Mouse (Mus musculus): Measurements from ENCODE around the gene Usp47.
"Not testable (repeated sequence)": the region's sequence is repeated elsewhere in the genome, so short reads cannot be mapped to it uniquely, and the experiment has no call there.

The Usp47 gene

DNA sequence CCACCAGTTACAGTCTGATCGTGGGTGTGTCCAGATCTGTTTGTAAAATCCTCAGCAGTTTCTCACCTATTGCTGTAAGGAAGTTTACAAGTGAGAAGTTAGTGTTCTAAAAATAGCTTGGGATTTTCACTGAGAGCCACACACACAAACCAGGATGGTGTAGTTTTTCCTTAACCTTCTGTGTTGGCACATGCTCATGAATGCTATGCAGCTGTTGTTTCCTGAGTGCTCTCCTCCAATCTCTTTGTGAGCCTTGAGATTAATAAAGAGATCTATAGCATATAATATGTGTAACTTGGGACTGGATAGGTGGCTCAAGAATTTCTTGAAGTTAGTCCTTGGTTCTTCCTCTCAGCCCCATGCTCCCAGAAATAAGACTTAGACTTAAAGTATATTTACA is 13.3 kb downstream of the Usp47 start:
- in situ Hi-C loops (cut with MboI, MseI) = no loop called here

DNA sequence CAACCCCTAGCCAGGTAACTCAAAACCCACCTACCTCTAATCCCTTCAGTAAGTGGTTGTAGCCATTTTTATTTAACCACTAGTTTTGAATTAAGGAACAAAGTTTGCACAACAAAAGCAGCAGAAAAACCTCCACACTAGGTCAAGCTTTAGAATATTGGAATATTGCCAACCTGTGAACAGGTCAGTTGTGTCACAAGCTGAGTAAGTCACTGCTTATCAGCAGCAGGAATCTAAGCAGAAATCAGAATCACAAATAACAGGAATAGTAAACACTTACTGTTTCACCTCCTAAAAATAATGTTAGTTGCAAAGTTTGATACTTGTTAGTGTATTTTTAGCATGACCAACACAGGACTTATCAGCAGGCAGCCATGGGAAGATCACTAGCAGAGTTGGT is 17.0 kb downstream of the Usp47 start:
- in situ Hi-C loops (cut with MboI, MseI) = no loop called here

DNA sequence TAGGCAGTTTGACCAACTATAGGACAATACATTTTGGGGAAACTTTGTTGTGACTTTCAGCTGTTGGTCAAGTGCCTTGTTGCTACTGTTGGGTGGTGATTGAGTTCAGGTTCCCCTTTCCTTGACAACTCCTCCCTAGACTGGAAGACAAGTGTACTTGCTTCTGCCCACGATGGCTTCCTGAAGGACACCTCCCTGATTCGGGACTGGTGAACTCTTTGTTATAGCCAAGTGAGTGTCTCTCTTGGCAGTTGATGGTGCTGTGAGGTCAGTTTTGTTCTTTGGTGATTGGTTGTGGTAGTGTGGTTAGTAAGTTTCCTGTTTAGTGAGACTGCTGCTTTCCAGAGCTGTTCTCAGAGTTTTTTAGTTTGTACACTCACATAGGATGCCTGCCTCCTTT is 19.5 kb downstream of the Usp47 start:
- in situ Hi-C loops (cut with MboI, MseI) = no loop called here

DNA sequence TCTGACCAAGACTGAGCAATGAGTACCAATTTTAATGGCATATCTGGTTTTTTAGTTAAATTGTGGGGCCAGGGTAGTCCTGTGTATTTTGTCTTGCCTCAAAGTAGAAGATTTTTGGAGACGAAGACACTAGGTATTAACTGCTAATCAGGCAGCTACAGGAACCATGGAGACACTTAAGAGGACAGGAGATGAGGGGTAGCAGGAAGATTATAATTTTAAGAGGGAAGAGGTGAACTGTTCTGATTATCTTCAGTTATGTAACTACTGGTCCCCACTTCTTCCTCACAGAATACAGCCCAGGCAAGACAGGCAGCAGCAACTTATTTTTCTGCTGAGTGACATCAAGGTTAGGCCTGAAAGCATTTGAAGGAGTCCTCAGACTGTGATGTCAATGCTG is 21.9 kb downstream of the Usp47 start:
- in situ Hi-C loops (cut with MboI, MseI) = no loop called here

DNA sequence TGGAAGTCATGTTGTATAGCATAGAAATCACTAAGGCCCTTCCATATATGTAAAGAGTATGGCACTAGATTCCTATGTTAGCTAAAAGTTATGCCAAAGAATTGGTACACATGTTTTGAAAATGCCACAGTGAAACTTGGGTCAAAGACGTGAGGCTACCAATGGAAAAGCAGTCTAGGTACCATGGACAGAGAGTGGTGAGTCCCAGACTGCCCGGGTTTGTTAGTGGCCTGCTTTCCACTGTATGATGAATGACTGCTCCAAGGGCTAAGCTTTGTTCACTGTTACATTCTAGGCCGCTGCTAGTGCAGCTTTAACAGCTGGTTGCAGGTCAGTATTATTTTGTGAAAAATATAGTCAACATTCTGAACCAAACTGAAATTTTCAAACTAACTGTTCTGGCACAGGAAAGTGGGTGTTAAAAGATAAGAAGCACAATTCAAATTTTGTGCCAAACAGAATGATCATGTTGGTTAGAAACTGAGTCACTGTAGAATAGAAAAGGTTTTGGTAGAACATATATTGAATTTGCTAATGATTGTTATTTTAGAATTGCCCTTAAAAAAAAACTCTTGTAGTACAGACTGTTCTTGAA is 22.6 kb downstream of the Usp47 start:
- in situ Hi-C loops (cut with MboI, MseI) = no loop called here

DNA sequence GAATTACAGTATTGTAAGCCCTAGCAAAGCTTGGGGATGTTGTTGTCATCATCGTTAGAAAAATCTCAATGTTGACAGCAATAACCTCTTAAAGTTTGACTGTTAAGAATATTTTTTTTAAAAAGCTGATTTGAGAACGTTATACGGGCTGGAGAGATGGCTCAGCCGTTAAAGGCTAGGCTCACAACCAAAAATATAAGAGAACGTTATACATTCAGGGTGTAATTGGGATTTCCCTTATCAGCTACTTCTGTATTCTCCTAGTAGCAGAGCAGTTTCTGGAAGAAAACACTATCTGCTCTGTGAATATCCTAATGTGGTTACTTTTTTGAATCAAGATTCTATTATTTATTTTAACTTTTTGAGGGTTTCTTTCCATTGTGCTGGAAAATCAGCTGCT is 25.3 kb downstream of the Usp47 start:
- in situ Hi-C loops (cut with MboI, MseI) = no loop called here

DNA sequence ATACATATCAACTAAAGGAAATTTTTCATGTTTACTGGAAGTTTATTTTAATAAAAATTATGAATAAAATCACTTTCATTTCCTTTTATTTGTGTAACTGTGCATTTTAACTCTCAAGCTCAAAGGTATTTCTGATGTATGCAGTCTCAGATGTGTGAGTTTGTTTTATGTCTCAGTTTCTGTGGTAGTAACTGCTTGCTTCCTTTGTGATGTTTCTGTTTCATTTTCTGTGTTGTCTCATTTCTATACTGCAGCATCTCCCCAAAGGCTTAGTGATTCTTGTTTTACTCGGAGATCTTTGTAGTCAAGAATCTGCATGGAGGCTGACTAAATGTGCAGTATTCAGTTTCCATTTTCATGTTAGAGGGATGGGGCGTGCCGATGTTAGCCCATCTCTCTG is 30.4 kb downstream of the Usp47 start:
- in situ Hi-C loops (cut with MboI, MseI) = no loop called here

DNA sequence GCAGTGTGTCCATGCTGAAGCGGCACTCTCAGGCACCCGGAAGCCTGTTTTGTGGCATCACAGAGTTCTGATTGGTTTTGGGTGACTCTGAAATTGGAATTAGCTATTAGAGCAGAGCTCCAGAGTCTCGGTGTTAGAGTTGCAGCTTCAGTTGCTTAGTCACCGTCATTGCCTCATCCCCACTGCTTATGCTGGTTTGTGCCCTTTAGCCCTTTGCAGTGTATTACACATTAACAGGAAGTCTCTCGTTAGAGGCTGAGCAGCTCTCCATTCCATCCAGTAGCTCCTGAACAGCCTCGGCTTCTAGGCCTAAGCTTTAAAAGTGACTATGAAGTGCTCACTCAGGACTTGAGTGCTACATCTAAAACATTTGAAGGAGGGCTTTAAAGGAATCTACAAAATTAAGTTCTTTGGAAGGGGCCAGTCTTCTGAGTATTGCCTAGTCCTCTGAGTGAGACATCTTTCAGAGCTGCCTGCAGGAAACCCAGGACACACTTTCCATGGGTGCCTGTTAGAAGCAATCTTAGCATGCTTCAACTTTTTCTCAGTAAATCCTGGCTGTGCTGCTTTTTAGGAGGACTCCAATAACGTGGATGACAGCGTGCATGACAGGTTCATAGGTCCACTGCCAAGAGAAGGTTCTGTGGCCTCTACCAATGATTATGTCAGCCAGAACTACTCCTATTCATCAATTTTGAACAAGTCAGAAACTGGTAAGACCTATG is 32.8 kb downstream of the Usp47 start:
- in situ Hi-C loops (cut with MboI, MseI) = no loop called here

DNA sequence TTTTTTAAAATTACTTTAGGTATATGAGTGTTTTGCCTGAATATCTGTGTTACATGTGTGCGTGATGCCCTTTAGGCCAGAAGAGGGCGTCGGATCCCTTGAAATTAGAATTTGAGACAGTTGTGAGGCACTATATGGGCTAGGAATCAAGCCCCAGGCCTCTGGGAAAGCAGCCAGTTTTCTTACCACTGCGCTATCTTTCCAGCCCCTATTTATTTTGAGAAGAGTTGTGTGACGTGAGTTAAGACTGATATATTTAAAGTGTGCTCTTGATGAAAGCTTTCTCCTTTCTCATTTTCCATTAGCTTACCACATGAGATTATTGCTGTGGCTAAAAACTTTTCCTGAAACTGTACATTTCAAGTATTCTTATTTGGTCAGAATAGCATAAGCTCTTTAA is 51.6 kb downstream of the Usp47 start:
- in situ Hi-C loops (cut with MboI, MseI) = no loop called here

DNA sequence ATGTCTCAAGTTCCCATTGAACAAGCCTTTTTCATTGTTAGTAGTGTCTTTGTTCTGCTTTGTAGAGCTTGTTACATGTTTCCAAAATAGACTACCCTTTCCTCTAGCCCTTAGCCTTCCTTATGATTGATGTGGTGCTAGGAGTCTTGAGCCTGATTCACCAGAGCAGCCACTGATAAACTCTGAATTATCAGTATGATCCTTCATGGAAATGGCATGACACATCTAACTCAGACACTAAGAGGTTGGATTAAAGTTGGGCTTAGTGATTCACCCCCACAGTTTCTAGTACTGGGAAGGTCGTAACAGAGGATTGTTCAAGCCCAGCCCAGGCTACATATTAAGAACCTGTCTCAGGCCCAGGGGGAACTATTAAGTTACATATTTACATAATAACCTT is 59.3 kb downstream of the Usp47 start:
- in situ Hi-C loops (cut with MboI, MseI) = loop anchor here (5.0 to 10.0 kb wide), 3 partner anchors 75 to 292 kb away; partner anchors contain the start of gene Dkk3 (in 1 of the 2)

DNA sequence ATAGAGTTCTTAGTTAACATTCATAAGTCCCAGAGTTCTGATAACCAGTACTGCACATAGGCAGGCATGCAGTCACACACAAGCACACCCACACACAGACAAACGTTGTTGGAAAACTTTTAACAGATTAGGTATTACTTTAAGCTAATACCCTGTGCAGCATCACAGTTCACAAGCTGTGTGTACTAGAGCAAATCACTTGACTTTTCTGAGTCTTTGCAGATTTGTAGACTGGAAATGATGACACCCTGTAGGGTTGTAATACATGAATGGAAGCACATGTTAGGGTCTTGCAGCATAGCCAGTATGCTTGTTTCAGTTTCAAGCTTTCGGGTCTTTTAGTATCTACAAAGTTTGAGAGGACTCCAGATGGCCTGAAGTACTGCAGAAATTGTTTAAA is 60.9 kb downstream of the Usp47 start:
- in situ Hi-C loops (cut with MboI, MseI) = loop anchor here (5.0 to 10.0 kb wide), 3 partner anchors 73 to 291 kb away; partner anchors contain the start of gene Dkk3 (in 1 of the 2)

DNA sequence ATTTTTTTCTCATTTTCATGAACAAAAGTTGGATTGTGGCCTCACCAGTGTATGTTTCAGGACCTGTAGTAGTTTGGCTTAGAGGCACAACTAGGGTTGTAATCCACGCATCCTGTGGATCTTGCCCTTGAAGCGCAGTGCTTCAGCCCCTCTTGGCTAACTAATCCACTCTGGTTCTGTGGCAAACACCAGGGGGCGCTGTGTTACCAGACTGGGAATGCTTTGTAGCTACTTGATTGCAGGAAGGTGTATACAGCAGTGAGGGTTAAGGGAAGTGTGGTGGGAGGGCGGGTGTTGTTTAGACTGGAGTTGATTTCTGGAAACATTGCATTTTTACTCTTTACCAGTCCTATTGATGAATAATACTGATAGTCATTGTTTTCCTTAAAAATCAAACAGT is 61.8 kb downstream of the Usp47 start:
- in situ Hi-C loops (cut with MboI, MseI) = loop anchor here (10.0 kb wide), 1 partner anchor 290 kb away; no protein-coding TSS in a partner anchor

DNA sequence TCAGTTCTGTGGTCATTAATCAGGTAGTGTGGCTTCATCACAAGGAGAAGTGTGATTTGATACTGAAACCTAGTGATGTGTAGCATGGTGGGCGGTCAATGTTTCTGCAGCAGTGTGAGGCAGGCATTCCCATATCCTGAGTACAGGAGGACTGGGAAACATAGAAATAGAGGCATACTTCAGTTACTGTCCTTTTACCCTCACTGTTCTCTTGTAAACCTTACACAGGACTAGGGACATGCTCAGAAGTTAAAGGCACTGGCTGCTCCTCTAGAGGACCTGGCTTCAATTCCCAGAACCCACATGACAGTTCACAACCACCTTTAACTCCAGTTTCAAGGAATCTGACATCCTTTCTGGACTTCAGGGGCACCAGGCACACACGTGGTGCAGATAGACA is 62.9 kb downstream of the Usp47 start:
- in situ Hi-C loops (cut with MboI, MseI) = loop anchor here (10.0 kb wide), 1 partner anchor 289 kb away; no protein-coding TSS in a partner anchor

DNA sequence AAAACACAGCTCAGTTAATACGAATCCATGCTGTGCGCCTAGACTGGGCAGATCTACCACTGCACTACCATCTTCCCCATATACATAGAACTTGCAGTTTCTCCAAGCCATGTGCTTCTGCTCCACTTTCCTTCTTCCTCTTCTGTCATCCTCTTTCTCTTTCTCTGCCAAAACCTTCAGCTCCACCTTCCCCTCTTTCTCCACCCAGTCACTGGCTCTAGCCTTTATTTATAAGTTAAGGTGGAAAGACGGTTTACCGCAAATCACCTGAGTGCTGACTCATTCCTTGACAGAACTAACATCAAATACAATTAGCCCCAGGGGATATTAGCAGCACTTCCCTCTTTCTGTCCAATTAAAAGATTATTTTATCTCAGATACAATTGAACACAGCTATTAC is 71.6 kb downstream of the Usp47 start:
- in situ Hi-C loops (cut with MboI, MseI) = not testable (repeated sequence)

DNA sequence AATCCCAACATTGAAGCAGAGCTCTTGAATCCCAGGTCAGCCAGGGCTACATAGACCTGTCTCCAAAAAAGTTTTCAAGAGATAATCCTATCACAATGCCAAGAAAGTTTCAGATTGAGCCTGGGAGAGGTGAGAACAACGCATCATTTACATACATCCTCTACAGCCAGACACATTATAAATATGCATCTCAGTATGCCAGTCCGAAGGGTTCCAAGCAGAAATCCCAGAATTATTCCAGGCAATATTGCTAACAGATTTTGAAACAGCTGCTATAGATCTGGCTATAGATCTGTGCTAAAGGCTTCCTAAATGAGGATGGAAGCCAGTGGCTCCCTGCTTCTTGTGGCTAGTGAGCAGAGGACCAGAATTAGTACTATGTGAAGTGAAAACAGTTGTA is 77.6 kb downstream of the Usp47 start:
- in situ Hi-C loops (cut with MboI, MseI) = loop anchor here in 1 of 2 experiments (5.0 kb wide), 1 partner anchor 259 kb away; no protein-coding TSS in a partner anchor

DNA sequence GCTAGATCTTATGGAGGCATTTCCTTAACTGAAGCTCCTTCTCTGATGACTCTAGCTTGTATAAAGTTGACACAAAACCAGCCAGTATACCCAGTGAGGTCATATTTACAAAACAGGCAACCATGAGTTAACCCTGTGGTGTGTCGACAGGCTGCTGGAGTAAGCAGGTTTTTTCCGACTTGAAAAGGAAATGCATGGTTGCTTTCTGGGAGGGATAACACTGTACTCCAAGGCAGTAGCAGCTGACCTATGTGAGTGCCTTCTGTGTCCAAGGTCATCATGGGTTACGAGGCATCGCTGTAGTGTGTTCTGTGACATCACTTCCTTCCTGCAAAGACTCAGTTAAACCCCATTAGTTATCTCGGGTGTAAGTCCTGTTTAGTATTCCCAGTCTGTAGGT is 79.6 kb downstream of the Usp47 start:
- in situ Hi-C loops (cut with MboI, MseI) = loop anchor here in 1 of 2 experiments (5.0 kb wide), 1 partner anchor 261 kb away; no protein-coding TSS in a partner anchor

DNA sequence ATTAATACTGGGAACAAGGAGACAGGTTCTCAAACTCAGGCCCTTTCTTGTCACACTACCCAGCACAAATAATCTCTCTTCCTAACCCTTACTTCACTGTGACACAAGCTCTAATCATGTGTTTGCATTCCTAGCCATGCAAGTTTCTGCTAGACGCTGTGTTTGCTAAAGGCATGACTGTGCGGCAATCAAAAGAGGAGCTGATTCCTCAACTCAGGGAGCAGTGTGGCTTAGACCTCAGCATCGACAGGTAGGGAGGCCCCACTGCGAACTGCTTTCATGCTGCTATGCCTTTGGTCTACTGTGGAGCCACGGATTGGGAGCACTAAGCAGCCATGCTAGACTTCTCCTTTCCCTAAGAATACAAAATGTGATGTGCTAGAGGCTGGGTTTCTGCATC is 80.5 kb downstream of the Usp47 start:
- in situ Hi-C loops (cut with MboI, MseI) = loop anchor here in 1 of 2 experiments (5.0 kb wide), 1 partner anchor 262 kb away; no protein-coding TSS in a partner anchor

DNA sequence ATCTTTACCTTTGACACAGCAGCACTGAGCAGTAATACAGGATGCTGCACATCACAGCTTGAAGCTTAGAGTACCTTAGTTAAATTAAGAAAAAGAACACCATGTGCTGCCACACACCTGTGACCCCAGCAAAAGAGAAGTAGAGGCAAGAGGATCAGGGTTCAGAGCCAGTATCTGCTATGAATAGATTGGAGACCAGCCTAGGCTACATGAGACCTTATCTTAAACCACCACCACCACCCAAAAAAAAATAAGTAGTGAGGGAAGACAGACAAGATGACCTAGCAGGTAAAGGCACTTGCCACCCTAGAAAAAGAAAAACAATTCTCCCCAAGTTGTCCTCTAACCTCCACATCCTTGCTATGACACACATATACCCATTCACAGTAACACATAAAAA is 85.5 kb downstream of the Usp47 start:
- in situ Hi-C loops (cut with MboI, MseI) = no loop called here

DNA sequence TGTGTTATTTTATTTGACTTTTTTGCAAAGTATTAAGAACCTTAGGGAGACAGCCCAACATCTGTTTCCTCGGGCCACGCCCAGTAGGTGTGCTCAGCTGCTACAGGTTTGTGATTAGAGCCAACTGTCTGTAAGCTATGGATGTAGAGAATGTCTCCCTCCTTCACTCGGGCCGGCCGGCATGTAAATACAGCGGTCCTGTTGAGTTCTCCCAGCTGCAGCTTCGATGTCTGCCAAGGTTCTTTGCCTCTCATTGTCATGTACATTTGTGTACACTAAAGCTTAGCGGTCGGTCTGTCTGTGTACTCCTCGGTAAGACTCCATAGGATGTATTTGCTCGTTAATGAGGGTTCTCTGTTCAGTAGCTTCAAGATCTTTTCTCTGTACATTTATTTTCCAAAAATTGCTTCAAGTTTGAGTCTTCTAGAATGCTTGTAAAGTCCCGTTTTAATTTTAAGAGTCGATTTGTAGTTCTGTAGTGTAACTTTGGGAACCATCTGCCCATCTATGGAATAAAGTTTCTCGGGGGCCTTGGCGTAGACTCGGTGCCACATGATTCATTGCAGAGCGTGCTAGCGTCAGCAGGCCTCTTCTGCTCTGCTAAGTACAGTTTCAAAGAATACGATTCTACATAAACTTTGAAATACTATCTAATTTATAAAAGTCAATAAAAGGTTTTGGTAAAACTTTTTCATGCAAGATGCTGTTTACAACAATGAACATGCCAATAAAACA is 87.5 kb downstream of the Usp47 start:
- in situ Hi-C loops (cut with MboI, MseI) = no loop called here

DNA sequence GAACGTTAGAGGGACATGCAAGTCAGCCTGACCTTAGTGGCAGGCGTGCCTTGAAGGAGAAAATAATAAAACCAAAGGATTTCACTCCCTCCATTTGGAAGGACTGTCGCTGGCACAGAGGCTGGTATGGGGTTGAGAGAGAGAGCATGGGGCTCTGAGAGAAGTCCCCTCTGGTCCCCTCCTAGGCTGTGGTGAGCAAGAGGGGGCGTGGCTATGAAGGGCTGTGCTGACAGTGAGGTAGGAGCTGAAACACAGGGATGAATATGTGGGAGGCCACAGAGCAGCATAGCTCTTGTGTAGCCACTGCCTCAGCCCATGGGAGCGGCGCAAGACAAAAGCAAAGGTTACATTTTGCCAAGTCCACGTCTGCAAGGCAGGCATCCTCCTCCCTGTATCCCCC is 94.2 kb downstream of the Usp47 start:
- in situ Hi-C loops (cut with MboI, MseI) = no loop called here

DNA sequence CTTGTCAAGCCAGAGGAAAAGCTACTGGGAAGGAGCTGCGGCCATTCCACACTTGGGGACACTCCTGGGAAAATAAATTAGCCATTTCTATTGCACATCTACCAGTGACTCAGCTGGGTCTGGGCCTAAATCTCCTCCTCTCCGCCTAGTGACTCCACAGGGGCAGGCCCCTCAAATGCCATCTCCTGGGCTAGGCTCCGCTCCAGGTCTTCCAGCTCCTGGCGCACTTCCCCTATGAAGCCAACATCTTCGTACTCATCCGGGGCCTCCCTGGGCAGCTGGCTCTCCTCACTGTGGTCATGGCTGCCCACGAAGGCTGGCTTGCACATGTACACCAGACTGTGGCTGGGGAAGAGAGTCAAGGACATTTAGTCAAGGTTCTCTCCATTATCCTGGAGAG is 94.8 kb downstream of the Usp47 start:
- in situ Hi-C loops (cut with MboI, MseI) = no loop called here

DNA sequence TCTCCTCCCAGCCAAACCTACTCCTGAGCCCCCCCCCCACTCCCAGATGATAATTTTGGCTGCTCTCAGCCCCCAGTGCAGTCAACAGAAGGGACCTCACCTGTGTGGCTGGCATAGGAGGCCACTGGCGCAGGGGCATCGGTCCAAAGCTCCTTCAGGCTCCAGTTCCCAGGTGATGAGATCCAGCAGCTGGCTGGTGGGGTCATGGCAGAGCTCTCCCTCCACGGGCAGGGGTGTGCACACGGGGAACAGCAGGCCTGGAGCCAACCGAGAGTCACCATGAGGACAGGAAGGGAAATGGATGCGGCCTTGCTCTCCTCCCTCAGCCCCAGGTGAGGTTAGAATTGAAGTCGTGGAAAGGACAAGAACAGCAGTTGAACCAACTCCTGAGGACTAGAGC is 95.9 kb downstream of the Usp47 start:
- in situ Hi-C loops (cut with MboI, MseI) = no loop called here

All from T-helper 17 cell (primary cell).